Mouse (Mus musculus) heart, embryonic 14.5 days (tissue): Measurements from ENCODE around the gene Elf4. TPM values are rescaled to one million over a fixed set of nuclear protein-coding genes. Genes with fewer than 3 reads are reported as not detected.

ENCODE experiments used
- ATAC-seq: fragments of 200-750 bp; cut with Nextera tagmentation; 2 replicates; pipeline ENCODE4 v1.8.0; 2017; ENCODE audit warnings: low read depth, moderate TSS enrichment; ENCODE audit not compliant: insufficient number of reproducible peaks, insufficient read depth, low FRiP score
- H3K27ac ChIP-seq, 2 experiments: fragments of 200-500 bp in 1 of 2; fragments of 300-500 bp in 1 of 2; sonication (generic) in 1 of 2; replicated peaks in 1 of 2; 2 replicates each; pipeline ENCODE4 v1.5.1; 2012 to 2014; ENCODE audit warnings: low read depth in 2 of 2, low read length in 2 of 2, control low read depth in 1 of 2, mild to moderate bottlenecking in 1 of 2, mixed read lengths in 1 of 2; ENCODE audit not compliant: control insufficient read depth in 1 of 2, insufficient read depth in 1 of 2
- H3K27me3 ChIP-seq: fragments of 300-500 bp; sonication (generic); 2 replicates; pipeline ENCODE4 v1.6.1; 2014; ENCODE audit warnings: mild to moderate bottlenecking, low read length, control low read depth; ENCODE audit not compliant: control insufficient read depth, insufficient read depth
- H3K36me3 ChIP-seq: fragments of 300-500 bp; sonication (generic); 2 replicates; pipeline ENCODE4 v1.6.1; 2014; ENCODE audit warnings: mild to moderate bottlenecking, control low read depth, low read length, mixed read lengths; ENCODE audit not compliant: control insufficient read depth, insufficient read depth
- H3K4me1 ChIP-seq, 2 experiments: fragments of 200-500 bp in 1 of 2; fragments of 300-500 bp in 1 of 2; sonication (generic) in 1 of 2; 2 replicates each; pipeline ENCODE4 v1.6.1; 2012 to 2014; ENCODE audit warnings: low read length in 2 of 2, control low read depth in 1 of 2, mixed read lengths in 1 of 2; ENCODE audit not compliant: control insufficient read depth in 2 of 2, insufficient read depth in 2 of 2
- H3K4me2 ChIP-seq: fragments of 300-500 bp; sonication (generic); 2 replicates; pipeline ENCODE4 v1.6.1; 2014; ENCODE audit warnings: mild to moderate bottlenecking, low read length
- H3K4me3 ChIP-seq, 2 experiments: fragments of 200-500 bp in 1 of 2; fragments of 300-500 bp in 1 of 2; sonication (generic) in 1 of 2; 2 replicates each; pipeline ENCODE4 v1.5.1; 2012 to 2014; ENCODE audit warnings: low read length in 2 of 2, mild to moderate bottlenecking in 2 of 2, control low read depth in 1 of 2, low read depth in 1 of 2, moderate library complexity in 1 of 2; ENCODE audit not compliant: control insufficient read depth in 1 of 2, insufficient read depth in 1 of 2
- H3K9ac ChIP-seq: fragments of 300-500 bp; sonication (generic); 2 replicates; pipeline ENCODE4 v1.6.1; 2014; ENCODE audit warnings: mild to moderate bottlenecking, low read length
- H3K9me3 ChIP-seq: fragments of 300-500 bp; sonication (generic); 2 replicates; pipeline ENCODE4 v1.6.1; 2016; ENCODE audit warnings: low read length, control low read depth; ENCODE audit not compliant: control insufficient read depth
- WGBS: fragments of 180-500 bp; shearing (Covaris S2); extraction: QIAGEN DNeasy Blood & Tissue Kit; methylation state at CpG from one replicate; pipeline ENCODE4 v1.1.7; 2014; 5-methylcytosine and 5-hydroxymethylcytosine counted together
- polyA plus RNA-seq: library from polyadenylated mRNA; unstranded; fragments of >200 nt; fragmentation: Nextera tagmentation; extraction: Ambion mirVana; gene quantifications from 2 replicates; pipeline ENCODE4 v1.2.1, GENCODE M21; 2014

Gene Elf4
- polyA plus RNA-seq, 1 experiment from 2014 or later = 15.3 TPM

GRCm38 (mm10) chrX:48414291-48414690 lies 48.6 kb downstream of the Elf4 start:
- H3K4me2 ChIP-seq = no peak overlapping the region
- H3K36me3 ChIP-seq = peaks cover 63% of the 10 kb centered on the region
- WGBS = 69% methylated on average over 5 of the region's 5 CpGs
- peaks cover 0 to 3% of the 10 kb centered on the region in 2 experiments; a peak in 1 of 4 replicates for H3K4me1 ChIP-seq
- no peaks in the 10 kb centered on the region for H3K9me3 ChIP-seq
- ATAC-seq = no peak
- H3K9ac ChIP-seq = no peak overlapping the region
- H3K4me3 ChIP-seq = no peak overlapping the region
- H3K27ac ChIP-seq = no peak overlapping the region
- H3K27me3 ChIP-seq = no peaks in the 10 kb centered on the region

- Histone ChIP-seq H3K27me3 (no peaks in the 10 kb centered on the region), H3K4me1 (peaks cover 0 to 3% of the 10 kb centered on the region in 2 experiments; a peak in 1 of 4 replicates), H3K9me3 (no peaks in the 10 kb centered on the region), H3K4me3 (no peak overlapping the region), H3K36me3 (peaks cover 47% of the 10 kb centered on the region), H3K27ac (no peak overlapping the region), H3K4me2 (no peak overlapping the region), H3K9ac (no peak overlapping the region)
- no peak for ATAC-seq
- WGBS = 71% methylated on average over 6 of the region's 6 CpGs
Measured at GRCm38 (mm10) chrX:48412629-48413028, 50.3 kb downstream of the Elf4 start.

GRCm38 (mm10) chrX:48410388-48410776 lies 52.5 kb downstream of the Elf4 start:
- Histone ChIP-seq H3K4me1 (peaks cover 0 to 7% of the 10 kb centered on the region in 2 experiments; a peak in 3 of 4 replicates), H3K27ac (peak overlapping the region in 1 of 2 experiments; percentile 39; a peak in 1 of 4 replicates), H3K27me3 (no peaks in the 10 kb centered on the region), H3K9me3 (no peaks in the 10 kb centered on the region), H3K4me2 (peak overlapping the region; percentile 64; the same call in 1 of the 2 replicates), H3K9ac (no peak overlapping the region), H3K36me3 (peaks cover 33% of the 10 kb centered on the region), H3K4me3 (peak overlapping the region in 1 of 2 experiments; percentile 40; a peak in 2 of 4 replicates)
- ATAC-seq = peak; percentile 5; the same call in 1 of the 2 replicates
- WGBS = 17% methylated on average over 7 of the region's 7 CpGs

- no peaks in the 10 kb centered on the region for H3K9me3 ChIP-seq
- H3K9ac ChIP-seq = peak overlapping the region; percentile 57
- H3K36me3 ChIP-seq = peaks cover 27% of the 10 kb centered on the region
- H3K4me2 ChIP-seq = peak overlapping the region; percentile 64
- ATAC-seq = peak; percentile 76
- H3K4me3 ChIP-seq = peak overlapping the region; percentile 40 to 61
- WGBS = 11% methylated on average over 36 of the region's 36 CpGs
- no peaks in the 10 kb centered on the region for H3K27me3 ChIP-seq
- peak overlapping the region; percentile 39 to 55; a peak in 1 of 4 replicates for H3K27ac ChIP-seq
- peaks cover 0 to 7% of the 10 kb centered on the region in 2 experiments; a peak in 3 of 4 replicates for H3K4me1 ChIP-seq
Measured at GRCm38 (mm10) chrX:48409611-48410387, 53.1 kb downstream of the Elf4 start.

GRCm38 (mm10) chrX:48405141-48405540 lies 57.8 kb downstream of the Elf4 start:
- H3K4me3 ChIP-seq = no peak overlapping the region
- no peaks in the 10 kb centered on the region for H3K9me3 ChIP-seq
- H3K9ac ChIP-seq = no peak overlapping the region
- H3K4me1 ChIP-seq = peaks cover 0 to 7% of the 10 kb centered on the region in 2 experiments; a peak in 3 of 4 replicates
- H3K36me3 ChIP-seq = peaks cover 37% of the 10 kb centered on the region
- 31% methylated on average over 3 of the region's 3 CpGs for WGBS
- H3K4me2 ChIP-seq = no peak overlapping the region
- no peaks in the 10 kb centered on the region for H3K27me3 ChIP-seq
- H3K27ac ChIP-seq = peak overlapping the region; percentile 31 to 72
- no peak for ATAC-seq

- Histone ChIP-seq H3K27me3 (no peaks in the 10 kb centered on the region), H3K4me3 (no peak overlapping the region), H3K4me2 (peak overlapping the region; percentile 32; the same call in 1 of the 2 replicates), H3K9ac (no peak overlapping the region), H3K9me3 (no peaks in the 10 kb centered on the region), H3K36me3 (peaks cover 42% of the 10 kb centered on the region), H3K4me1 (peaks cover 2 to 3% of the 10 kb centered on the region in 2 experiments; a peak in 1 of 4 replicates), H3K27ac (peak overlapping the region; percentile 65 to 81; a peak in 3 of 4 replicates)
- WGBS = 47% methylated on average over 4 of the region's 4 CpGs
- ATAC-seq = no peak
Measured at GRCm38 (mm10) chrX:48399994-48400393, 62.9 kb downstream of the Elf4 start.

- ATAC-seq = no peak
- Histone ChIP-seq H3K9me3 (no peaks in the 10 kb centered on the region), H3K9ac (no peak overlapping the region), H3K4me3 (no peak overlapping the region), H3K27ac (no peak overlapping the region), H3K27me3 (no peaks in the 10 kb centered on the region), H3K4me2 (no peak overlapping the region), H3K4me1 (no peaks in the 10 kb centered on the region), H3K36me3 (peaks cover 82% of the 10 kb centered on the region)
- 84% methylated on average over 6 of the region's 6 CpGs for WGBS
Measured at GRCm38 (mm10) chrX:48389380-48389779, 73.6 kb downstream of the Elf4 start.
